ENCODE assay signal across 23 mouse cellular contexts in genomic region chr2:133460814-133461213, GRCm38 (mm10).
"Had no signal": no experiment of that assay in that cellular context is flagged by ENCODE, and none has a peak within 500 bp of the region (broad histone marks: within the 10 kb centered on the region; RNA-seq: fewer than 3 reads in every experiment).

No protein-coding gene starts in this region.

- ATAC-seq: liver, postnatal 0 days; lung, postnatal 0 days; midbrain, embryonic 16.5 days had no signal

- DNase-seq: liver, postnatal 0 days; lung, adult 2 months; lung, postnatal 14 days; lung, postnatal 36 days; midbrain, embryonic 14.5 days; retina, postnatal 1 day; right cerebral cortex, adult 18-20 months; right cerebral cortex, postnatal 25 days; right cerebral cortex, postnatal 4 days; spleen, adult 18-20 months; thymus, adult 18-20 months; thymus, postnatal 14 days; thymus, postnatal 36 days had no signal

- H3K4me1 ChIP-seq: lung, embryonic 15.5 days; midbrain, embryonic 12.5 days; neural tube, embryonic 13.5 days; neural tube, embryonic 15.5 days had no signal

- H3K27me3 ChIP-seq: lung, embryonic 15.5 days; megakaryocyte, embryonic 14.5 days; midbrain, embryonic 12.5 days; neural tube, embryonic 13.5 days; neural tube, embryonic 15.5 days had no signal

- H3K9me3 ChIP-seq: lung, embryonic 15.5 days; megakaryocyte, embryonic 14.5 days; midbrain, embryonic 10.5 days; midbrain, embryonic 12.5 days; neural tube, embryonic 13.5 days; neural tube, embryonic 15.5 days had no signal

- H3K27ac ChIP-seq: lung, embryonic 15.5 days; macrophage; midbrain, embryonic 10.5 days; midbrain, embryonic 12.5 days; neural tube, embryonic 13.5 days; neural tube, embryonic 15.5 days had no signal

- H3K4me2 ChIP-seq: lung, embryonic 15.5 days; midbrain, embryonic 12.5 days; neural tube, embryonic 13.5 days; neural tube, embryonic 15.5 days had no signal

- H3K9ac ChIP-seq: liver, postnatal 0 days; lung, embryonic 15.5 days; midbrain, embryonic 12.5 days; neural tube, embryonic 13.5 days; neural tube, embryonic 15.5 days had no signal

- H3K4me3 ChIP-seq: lung, embryonic 15.5 days; megakaryocyte, embryonic 14.5 days; midbrain, embryonic 10.5 days; midbrain, embryonic 12.5 days; myocyte; neural tube, embryonic 13.5 days; neural tube, embryonic 15.5 days had no signal

- H3K36me3 ChIP-seq: lung, embryonic 15.5 days; midbrain, embryonic 10.5 days; midbrain, embryonic 12.5 days; neural tube, embryonic 13.5 days; neural tube, embryonic 15.5 days had no signal
